Mouse (Mus musculus) kidney, postnatal 4 days (tissue): ENCODE measurements around the gene Bcat2.
"Not testable (repeated sequence)": the region's sequence is repeated elsewhere in the genome, so short reads cannot be mapped to it uniquely, and the experiment has no call there.

Experiments
- DNase-seq, 2 experiments: peaks; one replicate each; pipeline ENCODE4 v3.0.0; 2021; ENCODE audit warnings: mixed read lengths in 2 of 2

Bcat2 gene

GRCm38 (mm10) chr7:45570103-45570741 is at the start of gene Bcat2:
TSS of gene Bcat2 (plus strand) at chr7:45570153.
- peak; percentile 81 to 87 for DNase-seq

- no peak for DNase-seq
Observed at GRCm38 (mm10) chr7:45520605-45521004, 49.3 kb upstream of the Bcat2 start.

- DNase-seq, result peak; percentile 88 to 93
Observed at GRCm38 (mm10) chr7:45521728-45522184, 48.2 kb upstream of the Bcat2 start.

- no peak for DNase-seq
Observed at GRCm38 (mm10) chr7:45522194-45522752, 47.7 kb upstream of the Bcat2 start.

- peak in 1 of 2 experiments; percentile 34 for DNase-seq
Observed at GRCm38 (mm10) chr7:45522957-45523676, 46.8 kb upstream of the Bcat2 start.

- no peak for DNase-seq
Observed at GRCm38 (mm10) chr7:45523678-45524170, 46.2 kb upstream of the Bcat2 start.

GRCm38 (mm10) chr7:45524841-45525621 is 44.9 kb upstream of the Bcat2 start:
- DNase-seq, result peak in 1 of 2 experiments; percentile 43

GRCm38 (mm10) chr7:45525809-45526473 is 44.0 kb upstream of the Bcat2 start, which contains the start of the genes Ppp1r15a and Plekha4:
TSS of gene Ppp1r15a (minus strand) at chr7:45526268.
TSS of gene Plekha4 (plus strand) at chr7:45526330.
- peak; percentile 97 for DNase-seq

- no peak for DNase-seq
Observed at GRCm38 (mm10) chr7:45526474-45527120, 43.4 kb upstream of the Bcat2 start.

- DNase-seq, result not testable (repeated sequence)
Observed at GRCm38 (mm10) chr7:45527169-45527568, 42.8 kb upstream of the Bcat2 start.

GRCm38 (mm10) chr7:45529461-45529860 is 40.5 kb upstream of the Bcat2 start:
- DNase-seq, result peak; percentile 65 to 74

- DNase-seq, result peak in 1 of 2 experiments; percentile 68
Observed at GRCm38 (mm10) chr7:45530643-45531042, 39.3 kb upstream of the Bcat2 start.

GRCm38 (mm10) chr7:45535676-45536075 is 34.3 kb upstream of the Bcat2 start:
- no peak for DNase-seq

- DNase-seq, result no peak
Observed at GRCm38 (mm10) chr7:45537602-45538001, 32.4 kb upstream of the Bcat2 start.

GRCm38 (mm10) chr7:45538163-45539041 is 31.6 kb upstream of the Bcat2 start:
- DNase-seq, result peak; percentile 59 to 75

GRCm38 (mm10) chr7:45539095-45539494 is 30.9 kb upstream of the Bcat2 start:
- DNase-seq, result no peak

GRCm38 (mm10) chr7:45540213-45540612 is 29.7 kb upstream of the Bcat2 start:
- no peak for DNase-seq

GRCm38 (mm10) chr7:45544525-45544924 is 25.4 kb upstream of the Bcat2 start:
- DNase-seq, result no peak

- DNase-seq, result no peak
Observed at GRCm38 (mm10) chr7:45549641-45550436, 20.1 kb upstream of the Bcat2 start.
